Mouse (Mus musculus): ENCODE measurements around the gene Mtnr1a. TPM values are rescaled to one million over a fixed set of nuclear protein-coding genes. Genes with fewer than 3 reads are reported as not detected.

The Mtnr1a gene
- polyA plus RNA-seq (2021), result not detected

- ChIA-PET CTCF (interaction anchor here (0.7 to 6.4 kb wide), 5 partner anchors 10 to 173 kb away, joined by 3 to 100 read pairs (median 3); no protein-coding TSS in a partner anchor), POLR2A (no interaction called here)
- peak; percentile 99 for TF ChIP-seq CTCF (IDR thresholded peaks at IDR 0.05)
- ATAC-seq, result peak; percentile 97
- in situ Hi-C loops (cut with MboI; ENCODE audit: low pct_unique_long_range_greater_than_20kb), result loop anchor here (5.0 kb wide), 1 partner anchor 168 kb away; no protein-coding TSS in a partner anchor
- peak; percentile 22 for DNase-seq (ENCODE audit: low read depth, low spot score)
- peaks cover 41% of the 10 kb centered on the region for H3K27me3 ChIP-seq
These were observed at the start of gene Mtnr1a for GRCm38 (mm10) chr8:45068759-45069386. Gene Mtnr1a (plus strand): TSS chr8:45069137.

- ChIA-PET CTCF (interaction anchor here (1.0 to 1.6 kb wide), 2 partner anchors 70 to 83 kb away, joined by 3 read pairs; no protein-coding TSS in a partner anchor), POLR2A (no interaction called here)
- H3K27me3 ChIP-seq, result no peaks in the 10 kb centered on the region
- in situ Hi-C loops (cut with MboI; ENCODE audit: low pct_unique_long_range_greater_than_20kb), result loop anchor here (10.0 kb wide), 1 partner anchor 254 kb away; no protein-coding TSS in a partner anchor
- ATAC-seq (peak; percentile 72), DNase-seq (ENCODE audit: low read depth, low spot score) (no peak)
- no peak for TF ChIP-seq CTCF (IDR thresholded peaks at IDR 0.05)
These were observed 49.7 kb upstream of the Mtnr1a start for GRCm38 (mm10) chr8:45019241-45019640.

- DNase-seq (ENCODE audit: low read depth, low spot score) (no peak), ATAC-seq (no peak)
- TF ChIP-seq CTCF (IDR thresholded peaks at IDR 0.05), result no peak
- in situ Hi-C loops (cut with MboI; ENCODE audit: low pct_unique_long_range_greater_than_20kb), result no loop called here
- H3K27me3 ChIP-seq, result no peaks in the 10 kb centered on the region
- ChIA-PET POLR2A (no interaction called here), CTCF (no interaction called here)
These were observed 47.8 kb upstream of the Mtnr1a start for GRCm38 (mm10) chr8:45021171-45021570.

GRCm38 (mm10) chr8:45021911-45022665 lies 46.8 kb upstream of the Mtnr1a start:
- ChIA-PET CTCF (no interaction called here), POLR2A (no interaction called here)
- ATAC-seq, result no peak
- in situ Hi-C loops (cut with MboI; ENCODE audit: low pct_unique_long_range_greater_than_20kb), result no loop called here
- no peaks in the 10 kb centered on the region for H3K27me3 ChIP-seq
- no peak for DNase-seq (ENCODE audit: low read depth, low spot score)
- TF ChIP-seq CTCF (IDR thresholded peaks at IDR 0.05), result no peak

GRCm38 (mm10) chr8:45028081-45028497 lies 40.8 kb upstream of the Mtnr1a start:
- POLR2A ChIA-PET, result interaction anchor here (0.7 kb wide), 1 partner anchor 476 kb away, joined by 4 read pairs; no protein-coding TSS in a partner anchor
- DNase-seq (ENCODE audit: low read depth, low spot score), result no peak
- CTCF ChIA-PET, result no interaction called here
- no peak for TF ChIP-seq CTCF (IDR thresholded peaks at IDR 0.05)
- no peak for ATAC-seq
- in situ Hi-C loops (cut with MboI; ENCODE audit: low pct_unique_long_range_greater_than_20kb), result no loop called here
- no peaks in the 10 kb centered on the region for H3K27me3 ChIP-seq

GRCm38 (mm10) chr8:45038350-45038749 lies 30.6 kb upstream of the Mtnr1a start:
- POLR2A ChIA-PET, result no interaction called here
- no peak for ATAC-seq
- CTCF ChIA-PET, result no interaction called here
- H3K27me3 ChIP-seq, result no peaks in the 10 kb centered on the region
- DNase-seq (ENCODE audit: low read depth, low spot score), result no peak
- TF ChIP-seq CTCF (IDR thresholded peaks at IDR 0.05), result no peak
- in situ Hi-C loops (cut with MboI; ENCODE audit: low pct_unique_long_range_greater_than_20kb), result no loop called here

GRCm38 (mm10) chr8:45044160-45044559 lies 24.8 kb upstream of the Mtnr1a start:
- POLR2A ChIA-PET, result no interaction called here
- ATAC-seq (no peak), DNase-seq (ENCODE audit: low read depth, low spot score) (no peak)
- in situ Hi-C loops (cut with MboI; ENCODE audit: low pct_unique_long_range_greater_than_20kb), result no loop called here
- H3K27me3 ChIP-seq, result no peaks in the 10 kb centered on the region
- TF ChIP-seq CTCF (IDR thresholded peaks at IDR 0.05), result no peak
- CTCF ChIA-PET, result interaction anchor here (1.2 to 1.4 kb wide), 2 partner anchors 9 to 28 kb away, joined by 5 to 6 read pairs; no protein-coding TSS in a partner anchor

- POLR2A ChIA-PET, result no interaction called here
- CTCF ChIA-PET, result interaction anchor here (1.3 kb wide), 1 partner anchor 190 kb away, joined by 3 read pairs; no protein-coding TSS in a partner anchor
- DNase-seq (ENCODE audit: low read depth, low spot score) (no peak), ATAC-seq (no peak)
- no peak for TF ChIP-seq CTCF (IDR thresholded peaks at IDR 0.05)
- in situ Hi-C loops (cut with MboI; ENCODE audit: low pct_unique_long_range_greater_than_20kb), result no loop called here
- H3K27me3 ChIP-seq, result no peaks in the 10 kb centered on the region
These were observed 18.5 kb upstream of the Mtnr1a start for GRCm38 (mm10) chr8:45050451-45050850.

GRCm38 (mm10) chr8:45051236-45051635 lies 17.7 kb upstream of the Mtnr1a start:
- no peak for TF ChIP-seq CTCF (IDR thresholded peaks at IDR 0.05)
- in situ Hi-C loops (cut with MboI; ENCODE audit: low pct_unique_long_range_greater_than_20kb), result no loop called here
- no peaks in the 10 kb centered on the region for H3K27me3 ChIP-seq
- DNase-seq (ENCODE audit: low read depth, low spot score) (no peak), ATAC-seq (no peak)
- CTCF ChIA-PET, result interaction anchor here (1.5 kb wide), 1 partner anchor 12 kb away, joined by 3 read pairs; no protein-coding TSS in a partner anchor
- POLR2A ChIA-PET, result no interaction called here

GRCm38 (mm10) chr8:45052205-45052604 lies 16.7 kb upstream of the Mtnr1a start:
- no peak for DNase-seq (ENCODE audit: low read depth, low spot score)
- in situ Hi-C loops (cut with MboI; ENCODE audit: low pct_unique_long_range_greater_than_20kb), result no loop called here
- no peak for TF ChIP-seq CTCF (IDR thresholded peaks at IDR 0.05)
- POLR2A ChIA-PET, result no interaction called here
- CTCF ChIA-PET, result interaction anchor here (0.7 to 3.3 kb wide), 4 partner anchors 11 to 186 kb away, joined by 3 to 23 read pairs (median 6); no protein-coding TSS in a partner anchor
- ATAC-seq, result peak; percentile 61
- no peaks in the 10 kb centered on the region for H3K27me3 ChIP-seq

- DNase-seq (ENCODE audit: low read depth, low spot score) (no peak), ATAC-seq (no peak)
- CTCF ChIA-PET, result interaction anchor here (0.7 to 3.3 kb wide), 5 partner anchors 8 to 186 kb away, joined by 3 to 23 read pairs (median 5); no protein-coding TSS in a partner anchor
- in situ Hi-C loops (cut with MboI; ENCODE audit: low pct_unique_long_range_greater_than_20kb), result no loop called here
- H3K27me3 ChIP-seq, result no peaks in the 10 kb centered on the region
- no peak for TF ChIP-seq CTCF (IDR thresholded peaks at IDR 0.05)
- POLR2A ChIA-PET, result no interaction called here
These were observed 16.3 kb upstream of the Mtnr1a start for GRCm38 (mm10) chr8:45052618-45053017.
